Mouse (Mus musculus): ENCODE results near the gene Tmem107.

- TF ChIP-seq POLR2A (IDR thresholded peaks at IDR 0.05; ENCODE audit: low read depth, low read length) (no peak), CTCF (IDR thresholded peaks at IDR 0.05; ENCODE audit: extremely low read depth, insufficient read depth, insufficient read length, insufficient replicate concordance) (no peak)
Observed at GRCm38 (mm10) chr11:69053848-69054247, 16.8 kb upstream of the Tmem107 start.

Measured in spleen, adult 2 months (tissue).